Mouse (Mus musculus): Measurements from ENCODE around the gene Myo18b.
A peak's percentile ranks its signal among the peaks of the same experiment; 100 is the strongest.

The Myo18b gene

DNA sequence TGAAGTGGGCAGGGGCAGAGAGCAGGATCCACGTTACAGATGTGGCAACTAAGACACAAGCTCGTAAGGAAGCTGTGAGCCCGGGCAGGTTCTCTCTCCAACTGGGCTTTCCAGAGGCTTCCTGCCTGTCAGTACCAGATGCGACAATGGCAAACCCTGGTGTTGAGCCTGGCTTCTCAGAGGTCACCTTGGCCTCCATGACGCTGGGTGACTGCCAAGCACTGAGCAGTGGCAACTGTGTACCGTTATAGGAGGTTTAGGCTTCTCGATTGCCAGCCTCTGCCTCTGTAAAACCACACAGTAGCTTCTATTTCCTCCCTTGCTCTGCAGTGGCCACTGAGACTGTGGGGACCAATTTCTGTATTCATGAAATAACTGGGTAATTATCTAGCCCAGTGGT, 81.1 kb downstream of the Myo18b start:
- DNase-seq (ENCODE audit: low spot score) = no peak

GRCm38 (mm10) chr5:112807629-112808028, 88.5 kb downstream of the Myo18b start:
- DNase-seq (ENCODE audit: low spot score) = no peak

- DNase-seq (ENCODE audit: low spot score) = no peak
Observed at GRCm38 (mm10) chr5:112796086-112796485, 100.1 kb downstream of the Myo18b start.

GRCm38 (mm10) chr5:112791792-112792780, 104.1 kb downstream of the Myo18b start:
- no peak for DNase-seq (ENCODE audit: low spot score)

GRCm38 (mm10) chr5:112790376-112791111, 105.6 kb downstream of the Myo18b start:
- no peak for DNase-seq (ENCODE audit: low spot score)

- DNase-seq (ENCODE audit: low spot score) = no peak
Observed at GRCm38 (mm10) chr5:112788441-112788840, 107.7 kb downstream of the Myo18b start.

- no peak for DNase-seq (ENCODE audit: low spot score)
Observed at GRCm38 (mm10) chr5:112786788-112787187, 109.4 kb downstream of the Myo18b start.

GRCm38 (mm10) chr5:112786031-112786430, 110.1 kb downstream of the Myo18b start:
- peak; percentile 25 for DNase-seq (ENCODE audit: low spot score)

- peak; percentile 45 for DNase-seq (ENCODE audit: low spot score)
Observed at GRCm38 (mm10) chr5:112781719-112782118, 114.4 kb downstream of the Myo18b start.

- no peak for DNase-seq (ENCODE audit: low spot score)
Observed at GRCm38 (mm10) chr5:112781231-112781630, 114.9 kb downstream of the Myo18b start.

- peak; percentile 72 for DNase-seq (ENCODE audit: low spot score)
Observed at GRCm38 (mm10) chr5:112780383-112780782, 115.8 kb downstream of the Myo18b start.

GRCm38 (mm10) chr5:112776781-112777405, 119.3 kb downstream of the Myo18b start:
- DNase-seq (ENCODE audit: low spot score) = no peak

- no peak for DNase-seq (ENCODE audit: low spot score)
Observed at GRCm38 (mm10) chr5:112773429-112773828, 122.7 kb downstream of the Myo18b start.

DNA sequence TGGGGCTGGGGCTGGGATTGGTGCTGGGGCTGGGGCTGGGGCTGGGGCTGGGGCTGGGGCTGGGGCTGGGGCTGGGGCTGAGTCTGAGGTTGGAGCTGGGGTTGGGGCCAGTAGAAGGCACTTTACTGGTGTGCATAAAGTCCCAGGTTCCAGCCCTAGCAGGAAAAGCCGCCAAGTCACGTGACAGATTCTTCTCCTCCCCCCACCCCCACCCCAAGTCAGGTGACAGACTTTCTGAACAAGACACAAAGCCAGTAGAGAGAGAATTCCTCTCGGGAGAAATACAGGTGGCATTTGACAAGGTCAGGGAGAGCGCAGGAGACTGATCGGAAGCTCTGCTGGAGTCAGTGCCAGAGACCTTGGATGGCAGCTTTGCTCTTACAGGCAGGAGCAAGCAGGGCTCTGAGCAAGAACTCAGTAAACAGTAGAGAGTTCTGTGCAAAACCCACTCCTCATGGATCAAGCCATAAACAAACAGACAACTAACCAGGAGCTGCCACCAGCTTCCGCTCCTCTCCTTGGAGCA, 124.7 kb downstream of the Myo18b start:
- DNase-seq (ENCODE audit: low spot score) = no peak

DNA sequence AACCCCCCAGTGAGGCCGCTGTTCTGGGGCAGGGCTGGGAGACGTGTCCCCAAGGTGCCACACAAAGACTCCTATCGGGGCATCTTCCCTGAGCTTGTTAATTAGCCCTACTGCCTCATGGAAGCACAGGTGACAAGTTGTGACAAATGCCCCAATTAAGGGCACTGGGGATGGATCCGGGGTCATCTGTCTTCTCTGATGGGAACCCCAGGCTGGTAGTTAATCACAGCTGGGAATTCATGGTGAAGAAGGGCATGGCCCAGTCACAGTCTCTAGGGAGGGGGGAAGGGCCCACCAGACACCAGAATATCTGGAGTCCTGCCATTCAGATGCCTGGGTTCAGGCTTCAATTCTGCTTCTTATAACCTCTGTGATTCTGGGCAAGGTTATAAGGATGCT, 126.4 kb downstream of the Myo18b start:
- no peak for DNase-seq (ENCODE audit: low spot score)

DNA sequence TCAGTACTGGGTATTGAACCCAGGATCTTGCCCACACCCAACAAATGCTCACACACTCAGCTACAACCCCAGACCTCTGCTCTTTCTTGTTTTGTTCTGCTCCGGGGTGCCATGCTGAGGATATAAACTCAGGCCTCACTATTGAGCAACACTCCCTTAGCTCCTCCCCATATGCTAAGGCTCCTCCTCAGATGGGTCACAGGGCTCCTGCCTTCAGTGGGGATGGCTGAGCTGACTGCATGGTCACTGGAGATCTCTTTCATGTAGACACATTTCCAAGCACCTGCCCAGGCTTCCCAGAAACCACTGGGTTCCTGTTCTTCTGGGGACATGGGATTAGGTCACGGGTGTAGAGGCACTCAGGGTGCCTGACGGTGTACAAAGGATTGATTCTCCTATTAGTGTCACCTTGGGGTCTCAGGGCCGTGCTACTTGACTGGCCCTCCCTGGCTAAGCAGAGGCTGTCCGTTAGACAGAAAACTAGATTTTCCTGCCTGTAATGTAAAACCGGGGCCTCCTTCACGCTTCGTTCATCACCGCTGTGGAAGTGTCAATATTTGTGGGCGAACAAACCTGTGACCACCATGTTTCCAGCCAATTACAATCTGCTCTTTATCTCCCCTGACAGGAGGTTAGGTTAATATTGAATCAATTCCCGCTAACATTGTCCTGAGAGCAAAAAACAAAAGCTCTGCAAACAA, 127.0 kb downstream of the Myo18b start:
- no peak for DNase-seq (ENCODE audit: low spot score)

DNA sequence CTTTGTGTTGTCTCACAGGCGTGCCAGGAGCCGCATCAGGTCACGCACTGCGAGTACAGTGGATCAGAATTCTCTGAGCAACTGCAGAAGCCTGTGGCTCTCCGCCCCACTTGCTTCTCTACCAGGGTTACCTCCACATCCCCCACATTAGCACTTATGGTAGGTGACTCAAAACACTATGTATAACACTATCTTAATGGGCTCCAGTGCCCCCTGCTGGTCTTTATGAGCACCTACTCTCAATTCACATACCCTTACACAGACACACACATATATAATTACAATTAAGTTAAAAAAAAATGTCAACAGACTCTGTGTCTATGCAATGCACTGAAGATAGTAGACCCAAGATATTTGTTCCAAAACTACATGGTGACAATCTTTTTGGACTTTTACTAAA, 127.6 kb downstream of the Myo18b start:
- DNase-seq (ENCODE audit: low spot score) = no peak

DNA sequence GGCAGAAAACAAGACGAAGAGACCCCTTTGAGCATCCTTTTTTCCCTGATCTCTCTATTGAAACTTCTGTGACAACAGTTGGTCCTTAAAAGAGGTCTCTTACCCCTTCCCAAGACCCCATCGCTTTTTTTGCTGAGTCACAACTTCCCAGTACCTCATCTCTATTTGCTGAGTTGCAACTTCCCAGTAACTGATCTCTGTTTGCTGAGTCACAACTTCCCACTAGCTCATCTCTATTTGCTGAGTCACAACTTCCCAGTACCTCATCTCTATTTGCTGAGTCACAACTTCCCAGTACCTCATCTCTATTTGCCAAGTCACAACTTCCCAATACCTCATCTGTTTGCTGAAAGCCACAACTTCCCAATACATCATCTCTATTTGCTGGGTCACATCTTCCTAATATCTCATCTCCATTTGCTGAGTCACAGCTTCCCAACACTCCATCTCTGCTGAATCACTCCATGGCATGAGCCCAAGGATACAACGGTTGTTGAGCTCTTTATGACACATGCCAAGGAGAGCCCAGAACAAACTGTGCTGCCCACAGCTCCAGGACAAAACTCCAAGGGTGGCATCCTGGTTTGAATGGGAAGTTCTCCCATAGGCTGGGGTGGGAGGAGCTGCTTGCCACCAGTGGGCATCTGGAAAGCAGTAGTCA, 134.6 kb downstream of the Myo18b start:
- DNase-seq (ENCODE audit: low spot score) = no peak

- no peak for DNase-seq (ENCODE audit: low spot score)
Observed at GRCm38 (mm10) chr5:112755581-112755980, 140.6 kb downstream of the Myo18b start.

DNA sequence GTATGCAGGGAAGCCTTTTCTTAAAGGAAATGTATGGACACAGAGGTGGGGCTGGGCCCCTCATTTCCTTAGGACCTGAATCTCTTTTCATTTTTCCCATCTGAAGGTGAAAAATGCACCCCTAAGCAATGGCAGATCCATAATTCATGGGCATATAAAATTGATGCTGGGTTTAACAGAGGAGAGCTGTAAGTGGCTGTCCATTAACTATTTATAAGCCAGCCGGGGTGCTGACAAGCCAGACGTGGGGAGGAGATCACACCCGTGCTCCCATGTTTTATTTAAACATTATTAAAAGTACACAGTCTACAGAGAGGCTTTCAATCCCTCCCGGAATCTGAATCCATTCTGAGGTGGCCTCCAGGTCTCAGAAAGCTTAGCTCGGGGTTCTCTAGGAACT, 146.5 kb downstream of the Myo18b start:
- DNase-seq (ENCODE audit: low spot score) = no peak

All from left cerebral cortex, adult 11 months (tissue).